Mouse (Mus musculus): ENCODE measurements around the gene Fam43b. TPM values are rescaled to one million over a fixed set of nuclear protein-coding genes. Genes with fewer than 3 reads are reported as not detected.

Fam43b gene
- polyA plus RNA-seq, 1 experiment from 2014 or later, result not detected

- H3K9ac ChIP-seq (ENCODE audit: low read length), result no peak overlapping the region
- WGBS, result 10% methylated on average over 6 of the region's 6 CpGs
- H3K36me3 ChIP-seq (ENCODE audit: control insufficient read depth, insufficient read depth, low read length), result no peaks in the 10 kb centered on the region
- H3K27ac ChIP-seq (replicated peaks in 1 of 2; ENCODE audit: control insufficient read depth in 1 of 2, insufficient read depth in 1 of 2, low read depth in 2 of 2, low read length in 2 of 2), result no peak overlapping the region
- peaks cover 21% of the 10 kb centered on the region for H3K27me3 ChIP-seq (ENCODE audit: control insufficient read depth, insufficient read depth, low read length)
- no peak overlapping the region for H3K4me3 ChIP-seq (ENCODE audit: control insufficient read depth in 1 of 2, insufficient read depth in 1 of 2, low read depth in 1 of 2, low read length in 2 of 2)
- H3K9me3 ChIP-seq (ENCODE audit: control insufficient read depth, low read length), result no peaks in the 10 kb centered on the region
- H3K4me1 ChIP-seq (ENCODE audit: control insufficient read depth in 2 of 2, insufficient read depth in 2 of 2, low read length in 2 of 2), result peaks cover 0 to 3% of the 10 kb centered on the region in 2 experiments; a peak in 3 of 4 replicates
- no peak for ATAC-seq (ENCODE audit: insufficient number of reproducible peaks, insufficient read depth, low FRiP score, low read depth)
- H3K4me2 ChIP-seq (ENCODE audit: low read length), result peak overlapping the region; percentile 23; the same call in 1 of the 2 replicates
These were observed 18.4 kb upstream of the Fam43b start for GRCm38 (mm10) chr4:138414725-138415124.

GRCm38 (mm10) chr4:138411504-138412121 lies 15.3 kb upstream of the Fam43b start:
- Histone ChIP-seq H3K27ac (replicated peaks in 1 of 2; ENCODE audit: control insufficient read depth in 1 of 2, insufficient read depth in 1 of 2, low read depth in 2 of 2, low read length in 2 of 2) (no peak overlapping the region), H3K4me2 (ENCODE audit: low read length) (no peak overlapping the region)

GRCm38 (mm10) chr4:138411011-138411410 lies 14.7 kb upstream of the Fam43b start:
- no peaks in the 10 kb centered on the region for H3K36me3 ChIP-seq (ENCODE audit: control insufficient read depth, insufficient read depth, low read length)
- H3K27me3 ChIP-seq (ENCODE audit: control insufficient read depth, insufficient read depth, low read length), result peaks cover 9% of the 10 kb centered on the region
- H3K27ac ChIP-seq (replicated peaks in 1 of 2; ENCODE audit: control insufficient read depth in 1 of 2, insufficient read depth in 1 of 2, low read depth in 2 of 2, low read length in 2 of 2), result no peak overlapping the region
- H3K4me3 ChIP-seq (ENCODE audit: control insufficient read depth in 1 of 2, insufficient read depth in 1 of 2, low read depth in 1 of 2, low read length in 2 of 2), result no peak overlapping the region
- H3K4me2 ChIP-seq (ENCODE audit: low read length), result no peak overlapping the region
- no peaks in the 10 kb centered on the region for H3K9me3 ChIP-seq (ENCODE audit: control insufficient read depth, low read length)
- 7% methylated on average over 5 of the region's 5 CpGs for WGBS
- no peak for ATAC-seq (ENCODE audit: insufficient number of reproducible peaks, insufficient read depth, low FRiP score, low read depth)
- no peak overlapping the region for H3K9ac ChIP-seq (ENCODE audit: low read length)
- peaks cover 0 to 3% of the 10 kb centered on the region in 2 experiments; a peak in 3 of 4 replicates for H3K4me1 ChIP-seq (ENCODE audit: control insufficient read depth in 2 of 2, insufficient read depth in 2 of 2, low read length in 2 of 2)

More at GRCm38 (mm10) chr4:138411504-138412121, 15.3 kb upstream of the Fam43b start:
- H3K4me1 ChIP-seq (ENCODE audit: control insufficient read depth in 2 of 2, insufficient read depth in 2 of 2, low read length in 2 of 2), result peaks cover 0 to 3% of the 10 kb centered on the region in 2 experiments; a peak in 3 of 4 replicates
- WGBS, result 52% methylated on average over 7 of the region's 7 CpGs
- H3K4me3 ChIP-seq (ENCODE audit: control insufficient read depth in 1 of 2, insufficient read depth in 1 of 2, low read depth in 1 of 2, low read length in 2 of 2), result no peak overlapping the region
- no peak overlapping the region for H3K9ac ChIP-seq (ENCODE audit: low read length)
- H3K27me3 ChIP-seq (ENCODE audit: control insufficient read depth, insufficient read depth, low read length), result peaks cover 9% of the 10 kb centered on the region
- H3K9me3 ChIP-seq (ENCODE audit: control insufficient read depth, low read length), result no peaks in the 10 kb centered on the region
- ATAC-seq (ENCODE audit: insufficient number of reproducible peaks, insufficient read depth, low FRiP score, low read depth), result no peak
- H3K36me3 ChIP-seq (ENCODE audit: control insufficient read depth, insufficient read depth, low read length), result no peaks in the 10 kb centered on the region

- WGBS, result 56% methylated on average over 11 of the region's 13 CpGs
- no peak for ATAC-seq (ENCODE audit: insufficient number of reproducible peaks, insufficient read depth, low FRiP score, low read depth)
- no peaks in the 10 kb centered on the region for H3K4me1 ChIP-seq (ENCODE audit: control insufficient read depth in 2 of 2, insufficient read depth in 2 of 2, low read length in 2 of 2)
- H3K27ac ChIP-seq (replicated peaks in 1 of 2; ENCODE audit: control insufficient read depth in 1 of 2, insufficient read depth in 1 of 2, low read depth in 2 of 2, low read length in 2 of 2), result 0 out of 4 replicates have a peak overlapping the region, but pooled peaks of 1 of the 2 experiments have one; percentile 30
- H3K9ac ChIP-seq (ENCODE audit: low read length), result no peak overlapping the region
- H3K9me3 ChIP-seq (ENCODE audit: control insufficient read depth, low read length), result no peaks in the 10 kb centered on the region
- H3K4me3 ChIP-seq (ENCODE audit: control insufficient read depth in 1 of 2, insufficient read depth in 1 of 2, low read depth in 1 of 2, low read length in 2 of 2), result no peak overlapping the region
- H3K36me3 ChIP-seq (ENCODE audit: control insufficient read depth, insufficient read depth, low read length), result no peaks in the 10 kb centered on the region
- peaks cover 9% of the 10 kb centered on the region for H3K27me3 ChIP-seq (ENCODE audit: control insufficient read depth, insufficient read depth, low read length)
- no peak overlapping the region for H3K4me2 ChIP-seq (ENCODE audit: low read length)
These were observed 11.3 kb upstream of the Fam43b start for GRCm38 (mm10) chr4:138407479-138408194.

- whole genome bisulfite sequencing, result 3% methylated on average over 2 of the region's 2 CpGs
- no peak overlapping the region for H3K4me2 ChIP-seq (ENCODE audit: low read length)
- H3K27me3 ChIP-seq (ENCODE audit: control insufficient read depth, insufficient read depth, low read length), result 0 out of 2 replicates have a peak, but pooled peaks cover 1% of the 10 kb centered on the region
- no peaks in the 10 kb centered on the region for H3K4me1 ChIP-seq (ENCODE audit: control insufficient read depth in 2 of 2, insufficient read depth in 2 of 2, low read length in 2 of 2)
- H3K9ac ChIP-seq (ENCODE audit: low read length), result no peak overlapping the region
- H3K4me3 ChIP-seq (ENCODE audit: control insufficient read depth in 1 of 2, insufficient read depth in 1 of 2, low read depth in 1 of 2, low read length in 2 of 2), result no peak overlapping the region
- H3K27ac ChIP-seq (replicated peaks in 1 of 2; ENCODE audit: control insufficient read depth in 1 of 2, insufficient read depth in 1 of 2, low read depth in 2 of 2, low read length in 2 of 2), result no peak overlapping the region
- ATAC-seq (ENCODE audit: insufficient number of reproducible peaks, insufficient read depth, low FRiP score, low read depth), result no peak
- H3K36me3 ChIP-seq (ENCODE audit: control insufficient read depth, insufficient read depth, low read length), result no peaks in the 10 kb centered on the region
- H3K9me3 ChIP-seq (ENCODE audit: control insufficient read depth, low read length), result no peaks in the 10 kb centered on the region
These were observed 8.5 kb upstream of the Fam43b start for GRCm38 (mm10) chr4:138404806-138405205.

GRCm38 (mm10) chr4:138396711-138397110 lies 383 bp upstream of the Fam43b start:
- Histone ChIP-seq H3K4me3 (ENCODE audit: control insufficient read depth in 1 of 2, insufficient read depth in 1 of 2, low read depth in 1 of 2, low read length in 2 of 2) (peak overlapping the region; percentile 11 to 41; a peak in 3 of 4 replicates), H3K4me2 (ENCODE audit: low read length) (peak overlapping the region; percentile 73), H3K9ac (ENCODE audit: low read length) (no peak overlapping the region; the same call in 1 of the 2 replicates), H3K27ac (replicated peaks in 1 of 2; ENCODE audit: control insufficient read depth in 1 of 2, insufficient read depth in 1 of 2, low read depth in 2 of 2, low read length in 2 of 2) (no peak overlapping the region), H3K4me1 (ENCODE audit: control insufficient read depth in 2 of 2, insufficient read depth in 2 of 2, low read length in 2 of 2) (peaks cover 0 to 23% of the 10 kb centered on the region in 2 experiments; a peak in 3 of 4 replicates), H3K27me3 (ENCODE audit: control insufficient read depth, insufficient read depth, low read length) (peaks cover 75% of the 10 kb centered on the region), H3K36me3 (ENCODE audit: control insufficient read depth, insufficient read depth, low read length) (no peaks in the 10 kb centered on the region), H3K9me3 (ENCODE audit: control insufficient read depth, low read length) (no peaks in the 10 kb centered on the region)
- WGBS, result 7% methylated on average over 8 of the region's 8 CpGs
- no peak for ATAC-seq (ENCODE audit: insufficient number of reproducible peaks, insufficient read depth, low FRiP score, low read depth)

- H3K4me2 ChIP-seq (ENCODE audit: low read length), result peak overlapping the region; percentile 73
- H3K27ac ChIP-seq (replicated peaks in 1 of 2; ENCODE audit: control insufficient read depth in 1 of 2, insufficient read depth in 1 of 2, low read depth in 2 of 2, low read length in 2 of 2), result no peak overlapping the region
- no peaks in the 10 kb centered on the region for H3K36me3 ChIP-seq (ENCODE audit: control insufficient read depth, insufficient read depth, low read length)
- WGBS, result under 1% methylated on average over 94 of the region's 103 CpGs
- H3K4me1 ChIP-seq (ENCODE audit: control insufficient read depth in 2 of 2, insufficient read depth in 2 of 2, low read length in 2 of 2), result peaks cover 0 to 23% of the 10 kb centered on the region in 2 experiments; a peak in 3 of 4 replicates
- H3K9me3 ChIP-seq (ENCODE audit: control insufficient read depth, low read length), result no peaks in the 10 kb centered on the region
- peaks cover 81% of the 10 kb centered on the region for H3K27me3 ChIP-seq (ENCODE audit: control insufficient read depth, insufficient read depth, low read length)
- ATAC-seq (ENCODE audit: insufficient number of reproducible peaks, insufficient read depth, low FRiP score, low read depth), result no peak
- peak overlapping the region; percentile 26 to 41 for H3K4me3 ChIP-seq (ENCODE audit: control insufficient read depth in 1 of 2, insufficient read depth in 1 of 2, low read depth in 1 of 2, low read length in 2 of 2)
- H3K9ac ChIP-seq (ENCODE audit: low read length), result no peak overlapping the region; the same call in 1 of the 2 replicates
These were observed 999 bp downstream of the Fam43b start for GRCm38 (mm10) chr4:138395087-138395970.

Data from heart, embryonic 14.5 days (tissue).